Mouse (Mus musculus) B cell, adult 2 months (primary cell): ENCODE results near the gene Nsd1.

Experiments used
- DNase-seq, 2 experiments: peaks; one replicate each; pipeline ENCODE4 v3.0.0; 2022

Nsd1 gene

GRCm38 (mm10) chr13:55330567-55331400, 121.2 kb downstream of the Nsd1 start:
- DNase-seq: no peak

GRCm38 (mm10) chr13:55332331-55332730, 122.7 kb downstream of the Nsd1 start:
- no peak for DNase-seq

GRCm38 (mm10) chr13:55335701-55336100, 126.1 kb downstream of the Nsd1 start:
- no peak for DNase-seq

GRCm38 (mm10) chr13:55337341-55337975, 127.9 kb downstream of the Nsd1 start:
- no peak for DNase-seq

GRCm38 (mm10) chr13:55338131-55339054, 128.8 kb downstream of the Nsd1 start:
- DNase-seq: no peak

GRCm38 (mm10) chr13:55339259-55339658, 129.7 kb downstream of the Nsd1 start:
- no peak for DNase-seq

GRCm38 (mm10) chr13:55342469-55342868, 132.9 kb downstream of the Nsd1 start:
- DNase-seq: no peak

GRCm38 (mm10) chr13:55344286-55344685, 134.7 kb downstream of the Nsd1 start:
- no peak for DNase-seq

GRCm38 (mm10) chr13:55346745-55347144, 137.2 kb downstream of the Nsd1 start:
- no peak for DNase-seq

GRCm38 (mm10) chr13:55361145-55361544, 151.6 kb downstream of the Nsd1 start:
- no peak for DNase-seq

- DNase-seq: no peak
Measured at GRCm38 (mm10) chr13:55361974-55362452, 152.4 kb downstream of the Nsd1 start.

- DNase-seq: peak; percentile 93 to 94
Measured at GRCm38 (mm10) chr13:55362453-55363060, 153.0 kb downstream of the Nsd1 start, which contains the start of gene Lman2. Gene Lman2 (minus strand): TSS chr13:55362783.
